Mouse (Mus musculus) hindlimb bud, embryonic 11.5 days (tissue): ENCODE measurements around the gene Wdr91.

Source experiments
- DNase-seq: peaks from one replicate; pipeline ENCODE4 v3.0.0-alpha.2; 2012; ENCODE audit warnings: low read depth, low spot score; ENCODE audit errors: extremely low spot score

Wdr91 gene

DNA sequence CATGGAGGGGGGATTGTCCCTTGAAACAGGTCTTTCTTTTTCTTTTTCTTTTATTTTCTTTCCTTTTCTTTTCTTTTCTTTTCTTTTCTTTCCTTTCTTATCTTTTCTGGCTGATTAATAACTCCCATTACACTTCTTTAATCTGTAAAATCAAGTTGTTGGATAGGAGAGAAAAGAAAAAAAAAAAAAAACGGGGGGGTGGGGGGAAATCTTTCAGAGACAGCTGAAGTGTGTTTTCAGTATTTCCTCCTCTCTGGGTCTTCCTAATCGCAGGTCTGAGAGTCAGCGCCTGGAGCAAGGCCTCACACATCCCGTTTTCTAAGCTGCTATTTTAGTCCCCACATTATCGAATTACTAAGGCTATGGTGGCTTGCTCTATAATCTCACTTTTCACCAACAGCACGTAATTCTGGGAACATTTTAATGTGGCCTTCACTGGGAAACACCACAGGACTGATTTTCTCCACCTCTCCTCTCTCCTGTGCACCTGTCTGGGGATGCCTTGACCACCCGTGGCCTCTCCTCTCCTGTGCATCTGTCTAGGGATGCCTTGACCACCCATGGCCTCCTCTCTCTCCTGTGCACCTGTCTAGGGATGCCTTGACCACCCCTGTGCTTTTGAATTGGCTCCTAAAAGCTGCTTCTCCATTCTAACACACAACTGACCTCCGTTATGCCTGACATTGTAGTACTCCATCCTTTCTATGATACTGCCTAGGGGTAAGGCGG lies 46.7 kb downstream of the Wdr91 start:
- DNase-seq = no peak

DNA sequence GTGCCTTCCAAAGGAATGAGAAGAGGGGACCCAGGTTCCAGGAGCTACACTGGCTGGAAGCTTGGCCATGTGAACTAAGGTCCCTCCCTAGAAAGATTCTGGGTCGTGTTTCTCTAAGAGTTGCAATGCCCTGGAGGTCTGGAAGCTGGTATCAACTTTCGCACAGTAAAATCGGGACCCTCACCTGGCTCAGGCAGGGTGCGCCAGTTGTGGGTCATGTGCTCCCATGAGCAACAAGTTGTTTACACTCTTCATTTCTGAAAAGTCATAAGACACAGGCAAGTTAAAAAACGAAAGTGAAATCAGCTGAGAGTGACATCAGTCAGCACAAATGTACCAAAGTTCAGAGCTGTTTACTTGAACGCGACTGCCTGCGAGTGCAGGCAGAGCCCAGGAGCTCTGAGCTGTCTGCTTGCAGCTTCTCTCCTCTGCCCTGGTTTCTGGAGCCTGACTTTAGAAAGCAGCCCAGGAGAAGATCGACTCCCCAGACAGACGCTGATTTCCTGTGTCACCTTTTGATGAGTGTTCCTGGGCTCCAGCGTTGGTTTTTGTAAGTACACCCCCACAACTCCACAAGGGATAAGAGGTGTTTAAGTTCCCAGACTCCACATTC lies 47.8 kb downstream of the Wdr91 start, which contains the start of gene Tmem140:
TSS of gene Tmem140 (plus strand) at position 356 of the 613 bp plus-strand sequence.
- no peak for DNase-seq

DNA sequence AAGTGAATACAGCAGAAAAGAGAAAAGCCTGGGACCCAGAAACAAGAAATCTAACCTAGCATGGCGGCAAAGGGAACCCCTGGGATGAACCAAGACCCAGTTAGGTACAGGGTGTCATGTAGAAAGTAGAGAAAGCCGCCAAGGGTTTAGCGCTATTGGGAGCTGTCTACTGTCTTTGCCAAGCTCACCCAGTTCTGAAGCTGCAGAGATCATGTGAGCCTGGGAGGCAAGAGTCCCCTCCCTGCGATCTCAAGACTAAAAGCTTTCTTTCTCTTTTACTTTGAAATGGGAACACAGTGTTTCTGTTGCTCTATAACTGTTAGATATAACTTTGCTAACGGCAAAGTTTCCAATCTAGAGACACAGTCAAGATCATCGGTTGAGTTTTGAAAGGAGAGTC lies 48.3 kb downstream of the Wdr91 start:
- DNase-seq = no peak

DNA sequence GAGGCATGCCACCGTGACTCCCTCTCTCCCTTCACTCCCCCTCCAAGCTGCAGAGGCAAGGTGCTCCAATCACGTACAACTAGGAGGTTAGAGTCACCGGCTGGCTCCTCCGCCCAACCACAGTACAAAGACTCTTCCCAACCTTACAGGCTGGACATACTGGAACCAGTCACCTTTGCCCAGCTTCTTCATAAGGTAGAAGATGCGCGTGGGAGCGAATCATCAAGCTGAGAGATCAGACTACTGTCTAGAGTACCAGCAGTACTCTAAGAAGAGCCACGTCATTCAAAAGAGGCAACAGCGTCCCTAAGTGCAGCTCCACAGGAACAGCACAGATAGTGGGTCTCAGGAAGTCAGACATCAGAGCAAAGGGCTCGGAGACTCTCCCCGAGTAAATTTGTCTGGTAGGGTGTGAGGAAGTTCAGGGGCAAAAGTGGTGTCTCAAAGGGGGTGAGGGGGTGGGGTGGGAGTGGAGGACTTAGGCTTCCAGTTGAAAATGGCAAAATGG lies 49.1 kb downstream of the Wdr91 start:
- DNase-seq = no peak

DNA sequence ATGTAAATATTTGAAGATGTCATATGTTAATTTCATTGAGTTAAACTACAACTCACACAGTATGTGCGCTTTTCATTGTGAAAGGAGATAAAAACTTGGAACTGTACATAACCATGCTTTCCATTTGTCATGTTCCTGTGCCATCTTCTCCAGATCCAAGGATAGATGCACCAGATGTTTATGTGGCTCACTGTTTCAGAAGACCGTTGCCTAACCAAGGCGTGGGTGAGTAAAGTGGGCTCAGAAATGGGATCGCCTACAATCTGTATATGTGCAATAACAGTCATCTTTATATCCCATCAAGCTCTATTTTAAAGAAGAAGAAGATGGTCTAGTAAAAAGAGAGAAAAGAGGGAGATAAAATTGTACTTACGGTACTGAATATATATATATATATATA lies 78.3 kb downstream of the Wdr91 start:
- no peak for DNase-seq
